Mouse (Mus musculus): ENCODE results near the gene Cacna1d. TPM values are rescaled to one million over a fixed set of nuclear protein-coding genes. Genes with fewer than 3 reads are reported as not detected.

Cacna1d gene
- total RNA-seq (2022), result 10 to 100 TPM; 45.2 to 48.8 (median 46.9) TPM

- no peak for DNase-seq (ENCODE audit: low spot score in 2 of 2)
Measured at GRCm38 (mm10) chr14:30491342-30491741, at the start of gene Cacna1d. Cacna1d (minus strand) TSS chr14:30491455.

DNA sequence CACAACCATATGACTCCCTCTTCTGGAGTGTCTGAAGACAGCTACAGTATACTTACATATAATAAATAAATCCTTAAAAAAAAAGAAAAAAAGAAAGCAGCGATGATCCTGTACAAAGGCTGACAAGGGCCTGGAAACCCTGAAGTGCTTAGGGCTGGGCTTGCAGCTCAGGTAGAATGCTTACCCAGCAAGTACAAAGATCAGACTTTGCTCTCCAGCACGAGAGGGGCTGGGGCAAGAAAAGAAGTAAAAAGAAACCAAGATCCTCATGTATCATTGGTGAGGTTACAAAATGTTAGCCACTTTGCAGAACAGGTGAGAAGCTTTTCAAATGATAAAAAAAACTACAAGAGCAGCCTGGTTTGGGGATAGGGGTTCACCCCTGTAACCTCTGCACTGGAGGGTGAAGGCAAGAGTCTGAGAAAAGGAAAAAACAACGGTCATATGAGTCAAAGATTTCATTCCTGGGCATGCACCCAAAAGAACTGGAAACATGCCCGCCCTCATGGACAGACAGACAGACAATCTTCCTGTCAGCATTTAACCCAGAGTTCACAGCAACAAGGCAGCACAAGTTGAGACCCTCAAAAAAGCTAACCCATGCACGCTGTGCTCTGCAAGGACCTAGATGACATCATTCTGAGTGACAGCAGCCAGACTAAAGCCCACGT is 42.7 kb upstream of the Cacna1d start:
- DNase-seq (ENCODE audit: low spot score in 2 of 2), result no peak

DNA sequence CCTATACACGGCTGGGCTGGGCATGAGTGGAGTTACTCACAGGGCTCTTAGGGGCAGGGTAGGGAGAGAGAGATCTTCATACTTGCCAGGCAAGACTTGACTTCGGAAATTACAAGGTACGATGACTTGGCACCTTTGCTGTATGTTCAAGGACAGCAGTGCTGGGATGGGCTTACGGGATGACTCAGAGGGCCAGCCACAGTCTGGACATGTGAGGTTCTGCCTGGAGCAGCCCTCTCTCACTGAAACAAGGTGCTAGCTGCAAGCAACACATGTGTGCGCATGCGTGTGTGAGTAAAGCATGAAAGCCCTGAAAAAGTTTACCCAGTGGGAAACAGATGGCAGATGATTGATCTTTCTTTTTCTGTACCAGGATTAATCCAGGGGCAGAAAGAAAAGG is 40.6 kb upstream of the Cacna1d start:
- no peak for DNase-seq (ENCODE audit: low spot score in 2 of 2)

- no peak for DNase-seq (ENCODE audit: low spot score in 2 of 2)
Measured at GRCm38 (mm10) chr14:30531431-30531830, 40.2 kb upstream of the Cacna1d start.

DNA sequence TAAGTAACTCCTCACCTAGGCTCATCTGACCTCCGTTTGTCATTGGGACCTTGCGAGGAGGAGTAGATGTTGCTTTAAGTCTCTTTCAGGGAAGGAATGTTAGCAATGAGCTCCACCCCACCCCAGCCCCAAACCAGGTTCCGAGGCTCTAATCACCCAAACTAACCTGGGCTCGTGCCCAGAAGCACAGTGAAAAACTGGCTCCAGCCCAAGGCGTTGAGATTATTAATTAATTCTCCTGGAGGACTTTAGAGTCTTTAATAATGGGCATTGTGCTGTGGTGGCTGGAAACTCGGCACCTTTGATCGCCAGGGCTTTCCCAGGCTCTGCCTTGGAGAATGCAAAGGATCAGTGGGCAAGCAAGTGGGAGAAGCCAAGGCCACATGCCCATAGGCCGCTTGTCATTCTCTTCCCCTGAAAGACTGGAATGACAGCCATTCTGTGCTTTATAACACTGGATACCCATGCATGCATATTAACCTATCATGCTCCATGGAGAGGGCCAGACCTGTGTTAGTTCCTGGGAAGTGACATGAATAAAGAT is 39.5 kb upstream of the Cacna1d start:
- DNase-seq (ENCODE audit: low spot score in 2 of 2), result no peak

DNA sequence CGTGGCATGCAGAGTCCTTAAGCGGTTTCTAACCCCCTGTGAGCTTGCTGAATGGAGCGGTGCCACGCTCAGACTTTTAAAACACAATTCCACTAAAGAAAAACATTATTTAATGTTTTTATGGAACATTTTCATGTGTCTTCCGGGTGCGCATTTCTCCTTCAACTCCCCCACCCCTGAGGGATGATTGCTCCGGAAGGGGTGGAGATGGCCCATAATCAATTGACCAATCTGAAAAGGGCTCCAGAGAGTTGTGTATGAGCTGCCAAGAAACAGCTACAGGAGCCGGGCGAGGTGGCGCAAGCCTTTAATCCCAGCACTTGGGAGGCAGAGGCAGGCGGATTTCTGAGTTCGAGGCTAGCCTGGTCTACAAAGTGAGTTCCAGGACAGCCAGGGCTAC is 38.2 kb upstream of the Cacna1d start:
- DNase-seq (ENCODE audit: low spot score in 2 of 2), result no peak

DNA sequence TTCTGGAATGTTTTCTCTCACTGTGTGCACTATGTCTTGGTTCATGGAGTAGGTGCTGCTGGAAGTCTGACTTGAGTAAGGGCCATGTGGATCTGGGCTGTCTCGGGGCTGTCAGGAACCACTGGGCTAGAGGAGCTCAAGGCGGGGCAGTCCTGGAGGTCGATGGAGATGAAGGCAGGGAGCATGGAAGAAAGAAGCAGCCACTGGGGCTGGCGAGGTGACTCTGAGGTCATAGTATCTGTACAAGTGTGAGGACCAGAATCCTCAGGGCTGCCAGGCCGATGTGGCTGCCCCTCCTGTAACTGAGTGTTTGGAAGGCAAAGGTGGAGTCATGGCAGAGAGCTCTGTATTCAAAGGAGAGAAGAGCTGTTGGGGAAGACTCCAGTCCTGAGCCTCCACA is 37.7 kb upstream of the Cacna1d start:
- no peak for DNase-seq (ENCODE audit: low spot score in 2 of 2)

- no peak for DNase-seq (ENCODE audit: low spot score in 2 of 2)
Measured at GRCm38 (mm10) chr14:30528392-30528791, 37.1 kb upstream of the Cacna1d start.

- peak in 1 of 2 experiments; percentile 58 for DNase-seq (ENCODE audit: low spot score in 2 of 2)
Measured at GRCm38 (mm10) chr14:30523356-30523755, 32.1 kb upstream of the Cacna1d start.

DNA sequence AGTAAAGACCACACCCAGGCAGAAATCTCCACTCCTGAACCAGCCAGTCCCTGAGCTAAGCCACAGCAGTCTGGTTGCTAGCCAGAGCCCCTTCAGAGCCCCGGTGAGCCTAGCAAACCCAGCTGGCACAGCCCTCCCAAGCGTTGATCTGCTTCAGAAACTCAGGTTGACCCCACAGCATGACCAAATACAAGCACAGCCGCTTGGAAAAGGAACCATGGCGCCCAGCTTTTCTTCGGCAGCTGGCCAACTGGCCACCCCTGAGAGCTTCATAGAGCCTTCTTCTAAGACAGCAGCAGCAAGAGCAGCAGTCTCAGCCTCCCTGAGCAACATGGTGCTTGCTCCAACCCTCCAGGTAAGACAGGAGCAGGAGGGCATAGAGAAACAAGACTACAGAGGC is 28.1 kb upstream of the Cacna1d start:
- DNase-seq (ENCODE audit: low spot score in 2 of 2), result no peak

- DNase-seq (ENCODE audit: low spot score in 2 of 2), result no peak
Measured at GRCm38 (mm10) chr14:30515931-30516723, 24.9 kb upstream of the Cacna1d start.

GRCm38 (mm10) chr14:30512896-30513295 is 21.6 kb upstream of the Cacna1d start:
- no peak for DNase-seq (ENCODE audit: low spot score in 2 of 2)

- DNase-seq (ENCODE audit: low spot score in 2 of 2), result no peak
Measured at GRCm38 (mm10) chr14:30510214-30510763, 19.0 kb upstream of the Cacna1d start.

GRCm38 (mm10) chr14:30504990-30505389 is 13.7 kb upstream of the Cacna1d start:
- DNase-seq (ENCODE audit: low spot score in 2 of 2), result no peak

- no peak for DNase-seq (ENCODE audit: low spot score in 2 of 2)
Measured at GRCm38 (mm10) chr14:30498202-30498601, 6.9 kb upstream of the Cacna1d start.

- DNase-seq (ENCODE audit: low spot score in 2 of 2), result no peak
Measured at GRCm38 (mm10) chr14:30494998-30495397, 3.7 kb upstream of the Cacna1d start.

- no peak for DNase-seq (ENCODE audit: low spot score in 2 of 2)
Measured at GRCm38 (mm10) chr14:30493276-30493675, 2.0 kb upstream of the Cacna1d start.

DNA sequence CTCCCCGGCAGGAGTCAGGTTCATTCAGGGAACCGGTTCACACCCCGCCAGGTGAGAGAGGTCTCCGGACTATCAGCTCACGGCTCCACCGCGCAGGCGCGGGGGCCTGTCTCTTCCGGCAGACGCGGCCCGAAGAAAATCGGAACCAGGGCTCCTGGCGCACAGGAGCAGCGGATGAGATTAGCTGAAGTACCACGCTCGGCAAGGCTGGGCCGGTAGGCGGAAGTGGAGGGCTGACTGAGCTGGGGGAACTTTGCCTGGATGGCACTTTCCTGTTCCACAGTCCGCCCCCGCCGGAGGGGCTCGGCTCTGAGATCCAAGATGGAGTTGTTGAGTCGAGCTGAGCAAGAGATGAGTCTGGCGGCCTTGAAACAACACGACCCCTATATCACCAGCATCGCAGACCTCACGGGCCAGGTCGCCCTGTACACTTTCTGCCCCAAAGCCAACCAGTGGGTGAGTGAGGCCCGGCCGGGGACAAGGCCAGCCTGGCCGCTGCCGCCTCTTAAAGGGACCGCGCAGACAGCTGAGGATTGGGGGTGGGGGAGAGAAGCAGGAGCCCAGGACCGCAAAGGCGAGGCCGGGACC is 11.8 kb downstream of the Cacna1d start, which contains the start of gene Dcp1a:
Gene Dcp1a (plus strand): TSS at position 175 of the 588 bp plus-strand sequence.
- peak; percentile 93 for DNase-seq (ENCODE audit: low spot score in 2 of 2)

DNA sequence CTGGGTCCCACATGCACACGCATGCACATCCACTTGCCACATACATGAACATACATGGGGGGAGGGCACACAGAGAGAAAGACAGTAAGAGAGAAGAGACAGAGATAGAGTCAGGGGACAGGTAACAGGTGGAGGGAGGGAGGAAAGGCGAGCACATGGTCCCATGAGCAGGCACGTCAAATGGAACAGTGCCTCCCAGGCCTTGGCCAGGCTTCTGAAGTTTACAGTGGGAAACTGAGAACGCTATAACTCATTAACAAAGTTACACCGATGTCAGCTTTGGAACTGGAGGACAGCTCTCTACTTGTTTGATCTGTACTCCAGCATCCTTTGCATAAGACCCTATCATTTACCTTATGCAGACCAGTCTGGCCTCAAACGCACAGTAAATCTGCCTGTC is 16.8 kb downstream of the Cacna1d start:
- DNase-seq (ENCODE audit: low spot score in 2 of 2), result no peak

- no peak for DNase-seq (ENCODE audit: low spot score in 2 of 2)
Measured at GRCm38 (mm10) chr14:30473605-30474004, 17.6 kb downstream of the Cacna1d start.

- DNase-seq (ENCODE audit: low spot score in 2 of 2), result no peak
Measured at GRCm38 (mm10) chr14:30463312-30463711, 27.9 kb downstream of the Cacna1d start.
